Comparison of ENCODE assay signal across 13 mouse cellular contexts in the genomic region with DNA sequence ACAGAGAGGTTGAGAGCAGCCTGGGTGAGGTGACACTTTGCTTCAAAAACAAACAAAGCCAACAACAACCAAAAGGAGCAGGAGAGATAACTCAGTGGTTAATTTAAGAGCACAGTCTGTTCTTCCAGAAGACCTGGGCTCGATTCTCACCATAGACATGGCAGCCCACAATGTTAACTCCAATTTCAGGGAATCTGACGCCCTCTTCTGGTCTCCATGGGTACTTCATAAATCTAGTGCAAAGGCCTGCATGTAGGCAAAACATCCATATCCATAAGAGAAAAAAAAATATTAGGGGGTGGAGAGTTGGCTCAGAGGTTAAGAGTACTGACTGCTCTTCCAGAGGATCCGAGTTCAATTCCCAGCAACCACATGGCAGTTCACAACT. TPM values are rescaled to one million over a fixed set of nuclear protein-coding genes. Genes with fewer than 3 reads are reported as not detected.
DNase-seq lines count a peak whose midpoint lies in the region; ATAC-seq and TF ChIP-seq lines count a peak whose summit lies in the region.
"Had no signal": no experiment of that assay in that cellular context is flagged by ENCODE, and none has a peak within 500 bp of the region (broad histone marks: within the 10 kb centered on the region; RNA-seq: fewer than 3 reads in every experiment).

No protein-coding gene starts in this region.

- no peak overlapping the region for H3K4me3 ChIP-seq in liver, adult 2 months (ENCODE audit: insufficient read depth, low read depth, low read length)
- no peak overlapping the region for H3K4me3 ChIP-seq in liver, embryonic 11.5 days (ENCODE audit: low read depth, low read length)
- no peak overlapping the region for H3K4me3 ChIP-seq in E14TG2a.4 (replicated peaks; ENCODE audit: low read length)
- H3K4me3 ChIP-seq: embryonic facial prominence, embryonic 15.5 days; limb, embryonic 12.5 days had no signal

- ATAC-seq in liver, embryonic 11.5 days (replicated peaks; ENCODE audit: low FRiP score): no peak
- ATAC-seq: hindbrain, embryonic 16.5 days had no signal

- no peak overlapping the region for H3K4me2 ChIP-seq in liver, embryonic 11.5 days
- H3K4me2 ChIP-seq: embryonic facial prominence, embryonic 15.5 days; limb, embryonic 12.5 days had no signal

- peak; percentile 32; the same call in 1 of the 2 replicates for TF ChIP-seq CTCF in liver, adult 2 months (IDR thresholded peaks at IDR 0.05; ENCODE audit: low read depth, low read length)
- peak; percentile 65 for TF ChIP-seq CTCF in E14TG2a.4 (conservative IDR thresholded peaks at IDR 0.05; ENCODE audit: low read length)

- no peaks in the 10 kb centered on the region; the same call in 1 of the 2 replicates for H3K79me2 ChIP-seq in liver, adult 2 months (ENCODE audit: control insufficient read depth, insufficient read depth, low read length)

- peak; percentile 45 to 62 for DNase-seq in cerebellum, postnatal 10 days
- no peak for DNase-seq in cerebellum, adult 11 months
- DNase-seq in liver, adult 2 months (ENCODE audit: extremely low read depth, low read depth, low spot score): no peak
- no peak for DNase-seq in liver, embryonic 11.5 days (ENCODE audit: low spot score)
- peak; percentile 57 for DNase-seq in induced T-regulatory cell, adult 2 months (ENCODE audit: low read depth)
- no peak for DNase-seq in urinary bladder, postnatal 10 days (ENCODE audit: low spot score)
- DNase-seq in adrenal gland, postnatal 25 days: no peak
- DNase-seq: cerebellum, adult 8-10 months had no signal

- 79% methylated on average over 3 of the region's 3 CpGs for WGBS in liver, adult 2 months
- WGBS in liver, embryonic 11.5 days: 44% methylated on average over 3 of the region's 3 CpGs

- no peaks in the 10 kb centered on the region for H3K36me3 ChIP-seq in liver, adult 2 months (ENCODE audit: control insufficient read depth, insufficient read depth, low read length)
- no peaks in the 10 kb centered on the region for H3K36me3 ChIP-seq in liver, embryonic 11.5 days (ENCODE audit: control insufficient read depth, insufficient read depth, low read length)
- H3K36me3 ChIP-seq in E14TG2a.4 (ENCODE audit: insufficient read depth, low read length): no peaks in the 10 kb centered on the region
- H3K36me3 ChIP-seq: embryonic facial prominence, embryonic 15.5 days had no signal

- H3K9ac ChIP-seq in liver, adult 2 months (ENCODE audit: low read depth, low read length): no peak overlapping the region
- no peak overlapping the region for H3K9ac ChIP-seq in liver, embryonic 11.5 days (ENCODE audit: low read depth, low read length)
- H3K9ac ChIP-seq: embryonic facial prominence, embryonic 15.5 days; limb, embryonic 12.5 days had no signal

- TF ChIP-seq POLR2A in liver, adult 2 months (IDR thresholded peaks at IDR 0.05; ENCODE audit: extremely low read depth, insufficient read depth, low read length): no peak

- H3K27me3 ChIP-seq in liver, adult 2 months (ENCODE audit: control insufficient read depth, insufficient read depth, low read length): no peaks in the 10 kb centered on the region
- H3K27me3 ChIP-seq in liver, embryonic 11.5 days (replicated peaks; ENCODE audit: control insufficient read depth, insufficient read depth, low read length): no peaks in the 10 kb centered on the region
- peaks cover 5% of the 10 kb centered on the region for H3K27me3 ChIP-seq in E14TG2a.4 (ENCODE audit: insufficient read depth, low read length)
- H3K27me3 ChIP-seq: embryonic facial prominence, embryonic 15.5 days; limb, embryonic 12.5 days had no signal

- H3K27ac ChIP-seq in liver, adult 2 months (replicated peaks; ENCODE audit: insufficient read depth, low read depth, low read length): no peak overlapping the region
- H3K27ac ChIP-seq in liver, embryonic 11.5 days (ENCODE audit: low read depth, low read length): no peak overlapping the region
- H3K27ac ChIP-seq: embryonic facial prominence, embryonic 15.5 days; limb, embryonic 12.5 days had no signal

- H3K4me1 ChIP-seq in liver, adult 2 months (ENCODE audit: control insufficient read depth, insufficient read depth, low read length): peaks cover 12% of the 10 kb centered on the region
- H3K4me1 ChIP-seq in liver, embryonic 11.5 days (replicated peaks; ENCODE audit: control insufficient read depth, insufficient read depth, low read length): peaks cover 9% of the 10 kb centered on the region
- H3K4me1 ChIP-seq in E14TG2a.4 (replicated peaks; ENCODE audit: low read depth, low read length): peaks cover 65% of the 10 kb centered on the region

- H3K9me3 ChIP-seq in liver, embryonic 11.5 days (ENCODE audit: control insufficient read depth, low read length): no peaks in the 10 kb centered on the region
- no peaks in the 10 kb centered on the region for H3K9me3 ChIP-seq in E14TG2a.4 (ENCODE audit: low read length)
- H3K9me3 ChIP-seq: embryonic facial prominence, embryonic 15.5 days; limb, embryonic 12.5 days had no signal

RNA-seq across cellular contexts. Expression of gene Clip2, which starts 7.0 kb away (rescaled TPM):
- 0.92 and 2.8 TPM in 2 replicates for total RNA-seq in liver, adult 2 months (2014; rRNA removed)
- 1.6 and 1.7 TPM in 2 replicates for polyA plus RNA-seq in liver, adult 2 months (2012; rRNA removed)
- polyA plus RNA-seq in liver, embryonic 11.5 days (2014; fragmentation: Nextera tagmentation; extraction: Ambion mirVana): 1.4 and 1.7 TPM in 2 replicates
- total RNA-seq in adrenal gland, postnatal 25 days (2021): 13.9 and 17.8 TPM in 2 replicates

RNA-seq across cellular contexts. Expression of gene Syna, which starts 14.7 kb away (rescaled TPM):
- not detected in 2 replicates for total RNA-seq in liver, adult 2 months (2014; rRNA removed)
- polyA plus RNA-seq in liver, adult 2 months (2012; rRNA removed): not detected in 2 replicates
- not detected in 2 replicates for polyA plus RNA-seq in liver, embryonic 11.5 days (2014; fragmentation: Nextera tagmentation; extraction: Ambion mirVana)
- not detected in 2 replicates for total RNA-seq in adrenal gland, postnatal 25 days (2021)
- total RNA-seq: heart, adult 8-10 months had no signal
- polyA plus RNA-seq: limb, embryonic 12.5 days had no signal

RNA-seq across cellular contexts. Expression of gene Rfc2, which starts 35.9 kb away (rescaled TPM):
- total RNA-seq in liver, adult 2 months (2014; rRNA removed): 15.3 and 25.1 TPM in 2 replicates
- 22.6 and 24.4 TPM in 2 replicates for polyA plus RNA-seq in liver, adult 2 months (2012; rRNA removed)
- polyA plus RNA-seq in liver, embryonic 11.5 days (2014; fragmentation: Nextera tagmentation; extraction: Ambion mirVana): 363 and 374 TPM in 2 replicates
- 46.6 and 60.4 TPM in 2 replicates for total RNA-seq in adrenal gland, postnatal 25 days (2021)

Comparison
In these comparisons a context has a peak if more than half of its experiments do, and no peak if none do; other contexts are left out.
1. DNase-seq: peak in cerebellum, postnatal 10 days (2 of 2) and induced T-regulatory cell, adult 2 months (single experiment); none in cerebellum, adult 11 months (single experiment), liver, adult 2 months (single experiment), liver, embryonic 11.5 days (single experiment), urinary bladder, postnatal 10 days (single experiment) and adrenal gland, postnatal 25 days (single experiment).